Mouse (Mus musculus): ENCODE data around the gene Gm43720.

GRCm38 (mm10) chr5:138251144-138251543 is 28.6 kb downstream of the Gm43720 start:
- TF ChIP-seq CTCF (IDR thresholded peaks at IDR 0.05; ENCODE audit: low read depth) (no peak), EP300 (IDR thresholded peaks at IDR 0.05; ENCODE audit: low read depth) (no peak)

Data from liver, postnatal 0 days (tissue).